Mouse (Mus musculus) spleen, adult 2 months (tissue): ENCODE data around the gene Rnf223.

Experiments used
- CTCF ChIP-seq: fragments of 200-500 bp; IDR thresholded peaks from 2 replicates; pipeline ENCODE4 v1.5.1; 2011; ENCODE audit warnings: mild to moderate bottlenecking, inconsistent platforms; ENCODE audit not compliant: insufficient read depth, insufficient read length, insufficient replicate concordance; ENCODE audit errors: extremely low read depth
- POLR2A ChIP-seq: fragments of 200-500 bp; IDR thresholded peaks from 2 replicates; pipeline ENCODE4 v1.6.1; 2011; ENCODE audit warnings: low read depth, low read length, inconsistent platforms

DNA sequence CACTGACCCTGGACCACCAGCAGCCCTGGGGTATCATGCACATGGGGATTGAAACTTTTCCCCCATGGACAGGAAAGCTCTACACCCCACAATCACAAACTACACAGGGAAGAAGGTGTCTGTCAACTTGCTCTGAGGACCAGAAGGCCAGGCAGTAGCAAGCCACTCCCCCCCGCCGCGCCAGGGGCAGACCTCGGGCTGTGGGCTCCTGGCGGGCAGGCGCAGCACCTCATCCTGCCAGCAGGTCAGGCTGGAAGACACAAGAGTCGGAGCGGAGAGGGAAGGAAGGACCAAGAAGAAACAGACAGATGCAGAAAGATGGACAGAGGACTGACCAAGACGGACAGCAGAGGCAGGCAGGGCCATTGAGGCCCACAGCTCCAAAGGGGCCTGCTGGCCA lies 47.3 kb downstream of the Rnf223 start:
- TF ChIP-seq CTCF = no peak
- TF ChIP-seq POLR2A = no peak
